Mouse (Mus musculus): Measurements from ENCODE around the gene Rgl1. TPM values are rescaled to one million over a fixed set of nuclear protein-coding genes. Genes with fewer than 3 reads are reported as not detected.

Rgl1 gene
- polyA plus RNA-seq (2012; rRNA removed) (4.4 and 5.4 TPM in 2 replicates), polyA plus RNA-seq (2014; fragmentation: Nextera tagmentation; extraction: Ambion mirVana) (8.6 and 11.5 TPM in 2 replicates)

- no peak for TF ChIP-seq CTCF (IDR thresholded peaks at IDR 0.05; ENCODE audit: low read depth)
- no peak for TF ChIP-seq EP300 (IDR thresholded peaks at IDR 0.05; ENCODE audit: low read depth)
- Histone ChIP-seq H3K9ac (replicated peaks) (peak within 1 kb of the TSS; percentile 91), H3K4me3 (ENCODE audit: insufficient read depth in 1 of 2, low read depth in 2 of 2, low read length in 2 of 2) (peak within 1 kb of the TSS; percentile 73 to 92), H3K4me2 (ENCODE audit: low read depth) (peak within 1 kb of the TSS; percentile 92), H3K4me1 (replicated peaks; ENCODE audit: control insufficient read depth in 2 of 2, insufficient read depth in 2 of 2, low read length in 1 of 2) (no peaks in the 10 kb centered on the region), H3K27me3 (ENCODE audit: control insufficient read depth, insufficient read depth, low read length) (peaks cover 16% of the 10 kb centered on the region), H3K9me3 (ENCODE audit: control insufficient read depth, low read length) (no peaks in the 10 kb centered on the region), H3K36me3 (replicated peaks; ENCODE audit: control insufficient read depth, insufficient read depth, low read depth) (peaks cover 17% of the 10 kb centered on the region), H3K27ac (peak within 1 kb of the TSS; percentile 78)
- peak; percentile 96 for ATAC-seq (ENCODE audit: insufficient read depth)
- WGBS (ENCODE audit: insufficient replicate concordance), result under 1% methylated on average over 84 of the region's 86 CpGs
- peak; percentile 89 to 90 (median 90) for DNase-seq (ENCODE audit: low read depth in 3 of 3, low spot score in 3 of 3)
These were observed at the start of gene Rgl1, which contains the start of gene Arpc5 for GRCm38 (mm10) chr1:152766032-152766772. Gene Rgl1 (minus strand): TSS chr1:152766351. Gene Arpc5 (plus strand): TSS chr1:152766542.

GRCm38 (mm10) chr1:152815265-152815701, 49.1 kb upstream of the Rgl1 start:
- H3K27me3 ChIP-seq (ENCODE audit: control insufficient read depth, insufficient read depth, low read length), result no peaks in the 10 kb centered on the region
- no peak overlapping the region for H3K27ac ChIP-seq
- peak; percentile 60; the same call in 1 of the 2 replicates for TF ChIP-seq CTCF (IDR thresholded peaks at IDR 0.05; ENCODE audit: low read depth)
- no peak for TF ChIP-seq EP300 (IDR thresholded peaks at IDR 0.05; ENCODE audit: low read depth)
- 65% methylated on average over 7 of the region's 7 CpGs for WGBS (ENCODE audit: insufficient replicate concordance)
- ATAC-seq (ENCODE audit: insufficient read depth), result peak; percentile 56
- no peak for DNase-seq (ENCODE audit: low read depth in 3 of 3, low spot score in 3 of 3)
- no peaks in the 10 kb centered on the region for H3K36me3 ChIP-seq (replicated peaks; ENCODE audit: control insufficient read depth, insufficient read depth, low read depth)
- no peak overlapping the region for H3K9ac ChIP-seq (replicated peaks)
- no peak overlapping the region for H3K4me3 ChIP-seq (ENCODE audit: insufficient read depth in 1 of 2, low read depth in 2 of 2, low read length in 2 of 2)
- H3K4me1 ChIP-seq (replicated peaks; ENCODE audit: control insufficient read depth in 2 of 2, insufficient read depth in 2 of 2, low read length in 1 of 2), result no peaks in the 10 kb centered on the region
- no peaks in the 10 kb centered on the region for H3K9me3 ChIP-seq (ENCODE audit: control insufficient read depth, low read length)
- H3K4me2 ChIP-seq (ENCODE audit: low read depth), result no peak overlapping the region

- no peak overlapping the region for H3K4me2 ChIP-seq (ENCODE audit: low read depth)
- H3K9me3 ChIP-seq (ENCODE audit: control insufficient read depth, low read length), result no peaks in the 10 kb centered on the region
- TF ChIP-seq EP300 (IDR thresholded peaks at IDR 0.05; ENCODE audit: low read depth) (no peak), CTCF (IDR thresholded peaks at IDR 0.05; ENCODE audit: low read depth) (no peak)
- DNase-seq (ENCODE audit: low read depth in 3 of 3, low spot score in 3 of 3) (no peak), ATAC-seq (ENCODE audit: insufficient read depth) (no peak)
- WGBS (ENCODE audit: insufficient replicate concordance), result 62% methylated on average over 13 of the region's 13 CpGs
- no peak overlapping the region for H3K4me3 ChIP-seq (ENCODE audit: insufficient read depth in 1 of 2, low read depth in 2 of 2, low read length in 2 of 2)
- no peaks in the 10 kb centered on the region for H3K4me1 ChIP-seq (replicated peaks; ENCODE audit: control insufficient read depth in 2 of 2, insufficient read depth in 2 of 2, low read length in 1 of 2)
- H3K27ac ChIP-seq, result no peak overlapping the region
- H3K36me3 ChIP-seq (replicated peaks; ENCODE audit: control insufficient read depth, insufficient read depth, low read depth), result no peaks in the 10 kb centered on the region
- no peak overlapping the region for H3K9ac ChIP-seq (replicated peaks)
- no peaks in the 10 kb centered on the region for H3K27me3 ChIP-seq (ENCODE audit: control insufficient read depth, insufficient read depth, low read length)
These were observed 44.6 kb upstream of the Rgl1 start for GRCm38 (mm10) chr1:152810533-152811439.

GRCm38 (mm10) chr1:152809541-152810252, 43.5 kb upstream of the Rgl1 start:
- Histone ChIP-seq H3K27ac (no peak overlapping the region), H3K4me3 (ENCODE audit: insufficient read depth in 1 of 2, low read depth in 2 of 2, low read length in 2 of 2) (no peak overlapping the region)
- ATAC-seq (ENCODE audit: insufficient read depth), result no peak

More at GRCm38 (mm10) chr1:152809541-152810252, 43.5 kb upstream of the Rgl1 start:
- Histone ChIP-seq H3K9ac (replicated peaks) (no peak overlapping the region), H3K4me2 (ENCODE audit: low read depth) (no peak overlapping the region), H3K27me3 (ENCODE audit: control insufficient read depth, insufficient read depth, low read length) (no peaks in the 10 kb centered on the region), H3K36me3 (replicated peaks; ENCODE audit: control insufficient read depth, insufficient read depth, low read depth) (no peaks in the 10 kb centered on the region), H3K4me1 (replicated peaks; ENCODE audit: control insufficient read depth in 2 of 2, insufficient read depth in 2 of 2, low read length in 1 of 2) (peaks cover 0 to 2% of the 10 kb centered on the region in 2 experiments; a peak in 1 of 4 replicates), H3K9me3 (ENCODE audit: control insufficient read depth, low read length) (no peaks in the 10 kb centered on the region)
- no peak for TF ChIP-seq CTCF (IDR thresholded peaks at IDR 0.05; ENCODE audit: low read depth)
- TF ChIP-seq EP300 (IDR thresholded peaks at IDR 0.05; ENCODE audit: low read depth), result no peak
- DNase-seq (ENCODE audit: low read depth in 3 of 3, low spot score in 3 of 3), result no peak
- WGBS (ENCODE audit: insufficient replicate concordance), result 44% methylated on average over 8 of the region's 8 CpGs
